Mouse (Mus musculus): ENCODE data around the gene Mettl14. TPM values are rescaled to one million over a fixed set of nuclear protein-coding genes. Genes with fewer than 3 reads are reported as not detected.
"Not testable (repeated sequence)": the region's sequence is repeated elsewhere in the genome, so short reads cannot be mapped to it uniquely, and the experiment has no call there.

The Mettl14 gene
- total RNA-seq (2021) = 10 to 100 TPM; 14.8 to 15.8 TPM
- long read RNA-seq, experiment 1, transcript Mettl14-201 (11 exons, 2,741 nt) = major isoform, 6 of 12 reads
- long read RNA-seq, experiment 1, partial matches to known transcripts = 3 of 12 reads
- long read RNA-seq, experiment 1, other reads (novel, unspliced or antisense) = 3 of 12 reads
- long read RNA-seq, experiment 2, transcript Mettl14-201 (11 exons, 2,741 nt) = major isoform, 6 of 9 reads
- long read RNA-seq, experiment 2, partial matches to known transcripts = 0 of 9 reads
- long read RNA-seq, experiment 2, other reads (novel, unspliced or antisense) = 3 of 9 reads

DNA sequence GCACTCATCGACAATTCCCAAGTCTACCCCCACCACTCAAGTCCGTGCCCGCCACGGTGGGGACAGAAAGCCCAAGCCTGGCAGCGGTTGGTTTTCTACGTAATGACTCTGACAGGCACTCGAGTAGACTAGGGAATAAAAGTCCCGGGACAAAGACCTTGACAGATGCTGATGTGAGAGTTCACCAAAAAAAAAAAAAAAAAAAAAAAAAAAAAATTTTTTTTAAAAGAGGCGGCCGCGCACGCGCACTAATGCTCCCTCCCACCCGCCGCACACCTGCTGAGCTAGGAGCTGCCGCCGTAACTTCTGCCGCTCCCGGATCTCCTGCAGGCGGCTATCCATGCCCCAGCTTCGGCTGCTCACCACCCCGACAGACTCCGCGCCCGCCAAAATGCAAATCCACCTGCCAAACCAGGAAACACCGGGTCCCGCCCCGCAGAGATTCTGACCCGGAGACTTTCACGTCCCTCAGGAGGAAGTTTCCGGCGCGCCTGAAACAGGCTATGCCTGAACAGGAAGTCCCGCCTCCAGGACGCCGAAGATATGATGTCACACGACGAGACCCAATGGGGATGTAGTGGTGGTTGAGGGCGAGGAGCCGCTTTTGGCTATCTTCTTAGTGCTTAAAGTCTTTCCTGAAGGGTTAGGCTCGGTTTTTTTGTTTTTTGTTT lies at the start of gene Mettl14:
TSS of gene Mettl14 (minus strand) at position 623 of the 671 bp plus-strand sequence.
- peak; percentile 96 to 98 for DNase-seq

DNA sequence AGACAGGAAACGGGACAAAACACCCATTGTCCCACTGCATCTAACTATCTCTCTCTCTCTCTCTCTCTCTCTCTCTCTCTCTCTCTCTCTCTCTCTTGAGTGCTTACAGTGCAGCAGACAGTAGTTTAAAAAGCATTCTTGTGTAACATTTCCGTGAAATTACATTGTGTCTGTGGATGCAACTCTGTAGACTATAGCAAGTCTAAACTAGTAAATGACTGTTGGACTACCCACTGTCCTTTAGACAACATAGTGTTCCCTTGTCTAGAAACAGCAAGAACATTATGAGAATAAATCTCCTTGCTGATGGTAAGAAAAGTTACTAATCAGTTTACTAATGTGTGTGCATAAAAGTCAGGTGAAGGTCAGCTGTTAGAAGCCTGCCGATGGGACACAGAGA lies 47.5 kb upstream of the Mettl14 start:
- no peak for DNase-seq

DNA sequence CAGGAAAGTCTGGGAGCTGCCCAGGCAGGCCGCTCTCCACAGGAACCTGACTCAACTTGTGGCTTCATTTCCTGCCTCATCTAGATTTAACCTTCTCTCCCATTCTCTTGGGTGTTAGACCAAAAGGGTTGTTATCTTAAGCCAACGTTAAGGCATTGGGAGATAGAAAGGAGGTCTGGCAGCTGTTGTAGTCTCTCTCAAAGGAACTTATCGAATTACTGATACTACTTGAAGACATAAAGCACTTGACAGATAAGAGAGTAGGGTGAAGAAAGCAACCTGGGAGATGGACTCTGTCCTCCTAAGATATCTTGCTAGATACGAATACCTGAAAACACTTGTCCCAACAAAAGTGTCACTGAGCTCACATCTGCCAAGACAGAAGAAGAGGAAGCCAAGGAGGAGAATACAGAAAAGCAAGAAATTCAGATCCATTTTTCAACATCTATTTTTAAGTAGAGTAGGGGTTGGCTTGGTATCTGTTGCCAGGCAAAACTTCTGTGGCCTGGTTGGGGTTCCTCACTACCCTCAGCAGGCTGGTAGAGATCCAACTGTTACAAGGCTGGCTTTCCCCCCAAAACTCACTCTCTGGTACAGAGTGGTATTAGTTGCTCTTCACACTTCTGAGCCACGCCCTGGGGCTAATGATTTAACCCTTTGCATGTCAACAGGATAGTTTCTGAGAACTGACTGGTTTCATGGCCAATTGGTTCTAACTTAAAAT lies 46.2 kb upstream of the Mettl14 start:
- DNase-seq = no peak

DNA sequence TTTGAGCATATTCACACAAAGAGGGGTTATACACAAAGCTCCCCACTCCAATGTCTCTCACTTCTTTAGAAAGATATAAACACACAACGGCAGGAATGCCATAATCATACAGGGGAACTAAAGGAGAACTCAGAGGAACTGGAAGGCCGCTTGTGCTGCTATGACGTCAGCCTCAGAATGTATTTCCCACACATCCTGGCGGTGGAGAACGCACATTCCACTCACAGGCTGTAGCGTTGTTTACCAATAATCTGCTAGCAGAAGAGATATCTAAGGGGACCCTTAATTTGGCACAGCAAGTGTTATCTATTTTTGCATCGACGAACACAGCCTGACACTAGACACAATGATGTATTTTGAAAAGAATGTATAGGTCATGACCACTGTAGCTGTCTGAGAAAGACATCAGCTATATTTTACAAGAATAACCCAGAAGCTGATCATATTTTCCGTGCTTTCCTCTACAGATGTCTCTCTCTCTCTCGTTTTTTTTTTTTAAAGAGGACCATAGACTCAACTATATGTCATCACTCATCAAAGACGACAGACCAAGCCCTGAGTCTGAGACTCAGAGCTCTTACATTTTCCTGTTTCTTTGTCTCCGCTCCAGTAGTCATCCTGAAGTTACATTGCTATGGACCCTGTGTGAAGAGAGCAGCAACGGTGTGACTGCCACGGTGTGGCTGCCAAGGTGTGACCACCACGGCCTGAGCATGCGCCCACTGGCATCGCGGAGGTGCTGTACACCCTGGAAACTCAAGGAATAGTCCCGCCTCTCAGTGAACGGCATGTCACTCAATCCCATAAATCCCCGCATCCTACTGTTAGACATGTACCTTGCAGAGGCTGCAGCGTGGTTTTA lies 43.9 kb upstream of the Mettl14 start:
- no peak for DNase-seq

DNA sequence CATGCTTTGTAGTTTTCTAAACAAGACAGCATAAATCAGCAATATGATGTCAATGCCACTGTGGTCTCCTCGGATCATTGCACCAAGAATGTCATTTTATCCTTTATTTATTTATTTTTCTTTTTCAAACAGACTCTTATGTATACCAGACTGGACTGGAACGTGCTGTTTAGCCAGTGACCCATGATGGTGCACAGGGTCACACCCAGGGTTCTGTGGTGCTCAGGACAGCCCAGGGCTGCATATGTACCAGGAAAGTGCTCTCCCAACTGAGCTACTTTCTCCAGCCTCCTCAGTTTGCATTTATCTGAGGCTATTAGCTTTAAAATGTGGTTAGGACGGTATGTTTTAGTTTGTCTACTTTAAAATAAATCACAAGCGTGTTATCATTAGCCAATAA lies 42.1 kb upstream of the Mettl14 start:
- DNase-seq = no peak

DNA sequence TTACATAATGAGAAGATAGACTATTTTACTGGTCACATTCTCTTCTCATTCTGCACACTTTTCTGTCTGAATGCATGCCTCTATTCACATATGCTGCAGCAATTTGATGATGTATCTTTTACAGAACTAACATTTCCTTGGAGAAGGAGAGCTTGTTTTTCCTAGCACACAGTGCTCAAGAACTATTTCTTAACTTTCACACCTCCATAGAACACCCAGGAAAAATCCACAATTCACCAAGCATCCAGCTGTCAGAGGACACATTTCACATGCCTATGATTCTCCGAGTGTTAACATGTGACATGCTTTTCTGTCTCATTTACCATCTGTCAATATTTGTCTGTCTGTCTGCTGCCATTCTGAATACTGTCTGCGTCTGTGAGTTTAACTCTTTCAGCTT lies 39.7 kb upstream of the Mettl14 start:
- no peak for DNase-seq

DNA sequence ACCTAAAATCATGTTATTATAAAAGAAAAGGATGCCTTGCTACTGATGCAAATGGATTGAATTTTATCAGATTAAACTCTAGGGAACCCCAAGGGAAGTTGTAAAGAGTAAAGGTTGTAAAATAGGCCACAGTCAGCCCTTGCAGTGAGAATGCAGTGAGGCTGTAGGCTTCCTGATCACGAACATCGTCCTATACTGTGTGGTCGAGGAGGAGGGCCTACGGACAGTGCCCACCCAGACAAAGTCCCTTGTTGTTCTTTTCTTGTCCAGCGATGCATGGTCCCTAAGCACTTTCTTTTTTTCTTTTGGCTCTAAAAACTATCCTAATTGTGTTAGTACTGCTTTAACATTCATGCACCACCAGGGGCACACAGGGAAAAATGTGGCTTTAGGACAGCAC lies 27.3 kb upstream of the Mettl14 start:
- no peak for DNase-seq

DNA sequence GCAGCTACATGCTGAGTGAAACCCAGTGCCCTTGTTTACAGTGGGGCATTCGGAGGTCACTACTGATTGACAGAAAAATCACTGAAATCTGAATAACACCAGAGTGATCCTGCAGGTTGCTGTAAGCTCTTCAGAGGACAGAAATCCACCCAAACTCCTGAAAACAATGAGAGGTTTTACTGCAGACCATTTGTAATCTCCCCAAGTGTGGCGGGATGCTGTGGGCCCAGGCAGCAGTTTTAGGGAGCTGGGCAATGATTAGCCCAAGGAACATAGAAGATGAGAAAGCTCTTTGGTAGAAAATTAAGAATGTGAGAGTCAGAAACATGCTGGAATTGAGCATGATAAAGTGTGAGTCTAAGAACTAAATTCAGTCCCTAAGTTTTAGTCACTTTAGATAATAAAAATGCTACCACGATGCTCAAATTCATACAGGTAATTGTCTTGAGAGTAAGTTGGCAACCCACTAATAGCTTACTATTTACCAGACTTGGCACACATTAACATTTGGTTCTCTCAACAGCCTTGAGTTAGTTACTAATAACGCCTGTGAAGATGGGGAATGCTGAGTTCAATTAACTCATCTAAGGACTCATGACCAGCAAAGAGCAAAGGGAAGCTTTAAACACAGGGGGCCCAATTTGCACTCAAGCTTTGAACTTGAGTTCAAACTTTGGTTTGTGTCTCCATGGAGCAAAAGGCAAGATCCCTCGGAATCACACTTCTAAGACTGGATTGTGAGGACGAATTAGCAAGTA lies 26.1 kb upstream of the Mettl14 start:
- DNase-seq = no peak

DNA sequence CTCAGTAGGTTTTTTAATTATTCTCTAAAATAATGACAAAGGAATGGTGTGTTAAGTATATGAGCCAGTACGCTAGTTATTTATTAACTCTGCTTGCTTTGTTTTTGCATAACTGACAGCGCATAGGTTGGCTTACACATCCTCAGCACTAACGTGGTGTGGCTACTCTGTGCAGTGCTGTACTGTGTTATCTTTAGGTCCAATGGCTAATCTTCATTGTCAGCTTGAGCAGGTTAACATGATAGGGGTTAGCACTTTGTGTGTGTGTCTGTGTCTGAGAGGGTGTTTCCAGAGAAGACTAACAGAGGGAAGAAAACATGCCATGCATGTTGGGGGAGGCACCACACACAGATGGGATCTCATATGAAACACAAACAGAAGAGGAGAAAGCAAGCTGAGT lies 19.0 kb upstream of the Mettl14 start:
- no peak for DNase-seq

DNA sequence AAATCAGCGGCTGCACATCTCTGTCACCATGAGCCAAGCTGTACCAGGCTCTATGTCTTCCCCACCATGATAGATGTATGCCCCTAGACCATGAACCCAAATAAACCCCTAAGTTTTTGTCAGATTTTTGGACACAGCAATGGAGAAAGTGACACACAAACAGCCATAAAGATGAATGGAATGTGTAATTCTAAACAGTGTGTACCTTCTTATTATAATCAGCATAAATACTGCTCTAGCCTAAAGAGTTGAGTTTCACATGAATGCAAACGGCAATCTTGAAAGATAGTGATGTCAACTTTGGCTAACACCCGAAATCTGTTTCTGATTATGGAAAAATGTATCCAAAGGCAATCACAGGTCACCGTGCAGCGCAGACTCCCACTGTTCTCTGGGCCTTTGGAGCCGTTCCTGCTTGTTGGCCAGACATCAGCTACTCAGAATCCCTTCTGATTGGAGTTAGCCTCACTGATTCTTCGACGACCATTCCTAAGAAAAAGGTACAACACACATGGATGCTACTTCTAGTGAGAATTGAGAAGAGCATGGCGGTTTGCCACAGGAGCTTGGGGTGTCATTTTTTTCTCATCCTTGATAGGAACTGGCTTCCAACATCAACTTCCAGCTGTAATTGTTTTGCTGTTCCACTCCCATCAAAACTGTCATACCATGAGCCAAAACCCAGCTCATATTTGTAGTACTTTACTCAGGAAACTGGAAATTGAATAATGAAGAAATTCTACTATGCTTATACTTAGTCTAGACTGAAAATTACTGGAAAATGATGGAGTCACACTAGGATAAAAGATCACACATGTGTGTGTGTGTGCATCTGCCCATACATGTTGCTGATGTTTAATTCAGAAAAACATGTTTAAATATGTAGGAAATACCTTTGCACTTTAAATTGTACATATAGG lies 11.9 kb upstream of the Mettl14 start:
- DNase-seq = no peak

DNA sequence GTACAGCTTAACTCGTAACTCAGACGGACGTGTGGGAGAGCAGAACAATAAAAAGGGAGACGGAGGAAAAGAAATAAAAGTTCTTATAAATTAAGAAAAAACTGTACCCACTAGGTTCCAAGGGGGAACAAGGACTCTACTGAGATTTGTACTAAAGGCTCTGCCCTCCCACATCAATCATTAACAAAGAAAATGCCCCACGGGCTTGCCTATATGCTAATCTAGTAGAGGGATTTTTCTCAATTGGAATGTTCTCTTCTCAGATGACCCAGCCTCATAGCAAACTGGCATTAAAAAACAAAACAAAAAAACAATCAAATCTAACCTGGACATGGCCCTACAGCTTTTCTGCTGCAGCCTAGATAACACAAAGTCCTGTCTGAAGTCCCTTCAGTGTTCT lies 9.7 kb upstream of the Mettl14 start:
- DNase-seq = no peak

DNA sequence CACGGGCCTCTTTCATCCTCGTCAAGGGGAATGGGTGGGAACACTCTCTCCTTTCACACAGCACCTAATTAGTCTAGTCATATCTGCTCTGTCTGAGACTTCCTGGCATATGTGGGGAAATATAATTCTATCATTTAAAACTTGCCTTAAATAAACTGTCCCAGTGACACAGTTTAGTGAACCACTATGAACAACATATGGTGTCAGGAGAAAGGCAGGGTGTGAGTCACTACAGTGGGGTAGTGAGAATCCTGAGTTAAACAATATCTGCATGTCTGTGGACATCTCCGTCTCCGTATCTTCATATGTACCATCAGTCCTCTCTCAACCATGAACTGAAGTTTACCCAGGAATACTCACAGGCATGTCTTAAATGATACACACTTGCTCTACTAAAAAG lies 5.3 kb upstream of the Mettl14 start:
- DNase-seq = no peak

DNA sequence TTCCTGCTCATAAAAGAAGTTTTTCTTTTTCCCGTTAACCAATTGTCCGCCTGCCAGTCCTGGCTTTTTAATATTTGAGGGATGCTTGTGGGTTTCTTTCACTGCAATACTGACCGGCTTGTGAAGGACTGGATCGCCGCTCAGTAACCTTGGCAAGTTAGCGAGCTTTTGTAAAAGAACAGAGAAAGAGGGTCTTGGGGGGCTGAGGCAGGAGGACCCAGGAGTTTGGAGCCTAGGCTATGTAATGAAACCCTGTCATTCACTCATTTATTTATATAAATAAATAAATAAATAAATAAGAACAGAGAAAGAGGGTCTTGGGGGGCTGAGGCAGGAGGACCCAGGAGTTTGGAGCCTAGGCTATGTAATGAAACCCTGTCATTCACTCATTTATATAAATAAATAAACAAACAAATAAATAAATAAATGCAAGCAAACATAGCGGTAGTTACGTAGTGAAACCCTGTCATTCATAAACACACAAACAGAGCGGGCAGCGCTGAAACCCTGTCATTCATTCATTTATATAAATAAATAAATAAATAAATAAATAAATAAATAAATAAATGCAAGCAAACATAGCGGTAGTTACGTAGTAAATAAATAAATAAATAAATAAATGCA lies 361 bp upstream of the Mettl14 start:
- DNase-seq = not testable (repeated sequence)

DNA sequence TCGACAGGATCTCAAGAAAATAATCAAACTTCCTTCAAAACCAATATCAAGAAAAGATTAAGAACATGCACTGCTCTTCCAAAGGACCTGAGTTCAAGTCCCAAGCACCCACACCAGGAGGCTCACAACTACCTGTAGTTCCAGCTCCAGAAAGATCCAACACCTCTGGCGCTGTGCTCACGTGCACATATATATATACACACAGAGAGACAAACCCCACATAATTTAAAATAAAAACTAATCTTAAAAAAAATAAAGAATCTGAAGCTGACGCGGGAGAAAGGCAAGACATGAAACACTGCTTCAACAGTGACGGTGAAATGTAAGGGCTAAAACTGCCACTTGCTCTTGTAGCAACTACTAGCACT lies 806 bp downstream of the Mettl14 start:
- no peak for DNase-seq

DNA sequence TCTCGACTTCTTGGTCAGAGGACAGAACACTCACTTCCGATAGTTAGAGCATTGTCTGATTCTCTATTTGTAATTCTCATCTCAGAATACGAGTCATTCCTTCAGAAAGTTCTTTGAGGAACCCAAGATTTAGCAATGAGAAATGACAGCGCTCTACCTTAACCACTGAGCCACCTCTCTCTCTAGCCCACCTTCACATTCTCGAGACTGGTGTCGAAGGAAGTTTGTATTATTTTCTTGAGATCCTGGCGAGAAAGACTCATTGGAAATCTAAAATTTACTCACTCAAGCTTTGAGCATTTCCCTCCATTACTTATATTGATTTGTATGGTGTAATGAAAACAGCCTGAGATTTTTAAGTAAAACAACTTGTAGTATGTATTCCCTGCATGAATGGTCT lies 1.5 kb downstream of the Mettl14 start:
- DNase-seq = no peak

DNA sequence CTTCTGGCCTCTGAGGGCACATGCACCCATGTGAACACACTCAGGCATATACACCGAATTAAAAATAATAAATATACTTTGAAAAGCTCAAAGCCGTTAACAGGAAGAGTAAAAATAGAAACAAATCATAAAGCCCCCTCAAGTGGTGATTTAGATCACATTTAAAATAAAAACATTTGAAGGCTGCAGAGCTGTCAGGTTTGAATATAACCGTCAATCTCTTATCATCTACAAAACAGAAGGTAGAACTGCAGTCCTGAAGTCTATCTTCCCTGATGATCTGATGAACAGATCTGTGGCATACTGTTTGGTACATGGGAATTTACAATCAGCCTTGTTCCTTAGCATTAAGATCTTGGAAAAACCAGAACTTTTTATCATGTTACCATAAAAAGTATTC lies 9.3 kb downstream of the Mettl14 start:
- DNase-seq = no peak

DNA sequence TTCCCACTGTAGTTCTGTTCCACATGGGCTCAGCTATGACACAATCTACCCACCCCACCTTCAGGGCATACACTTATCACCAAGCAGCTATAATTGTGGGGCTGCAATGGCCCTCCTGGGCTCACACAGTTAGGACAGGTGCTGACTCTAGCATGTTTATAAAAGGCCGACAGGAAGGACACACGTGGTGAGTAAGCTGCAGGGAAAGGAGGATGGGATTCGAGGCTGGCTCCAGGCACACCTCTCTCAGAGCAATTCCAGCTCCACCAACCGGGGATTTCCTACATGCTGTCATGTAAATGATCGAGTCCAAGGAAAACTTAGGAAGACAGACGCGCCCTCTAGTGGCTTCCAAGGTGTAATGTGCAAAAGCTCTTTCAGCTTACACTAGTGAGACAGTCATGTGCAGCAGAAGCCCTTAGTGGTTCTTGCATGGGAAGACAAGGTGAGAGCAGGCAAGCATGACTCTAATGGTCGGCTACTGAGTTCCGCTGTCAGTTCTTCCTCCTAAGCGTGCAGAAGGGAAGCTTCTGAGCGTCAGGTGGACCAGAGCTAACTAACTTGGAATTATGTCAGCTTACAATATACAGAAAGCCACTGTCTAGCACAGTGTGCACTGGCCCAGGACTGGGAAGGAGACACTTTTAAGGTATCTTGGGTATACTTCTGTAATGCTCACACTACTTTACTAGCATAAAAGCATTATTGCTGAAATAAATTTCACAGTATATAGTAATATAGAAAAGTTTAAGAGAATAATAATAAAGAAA lies 14.0 kb downstream of the Mettl14 start:
- DNase-seq = peak; percentile 68 to 70

DNA sequence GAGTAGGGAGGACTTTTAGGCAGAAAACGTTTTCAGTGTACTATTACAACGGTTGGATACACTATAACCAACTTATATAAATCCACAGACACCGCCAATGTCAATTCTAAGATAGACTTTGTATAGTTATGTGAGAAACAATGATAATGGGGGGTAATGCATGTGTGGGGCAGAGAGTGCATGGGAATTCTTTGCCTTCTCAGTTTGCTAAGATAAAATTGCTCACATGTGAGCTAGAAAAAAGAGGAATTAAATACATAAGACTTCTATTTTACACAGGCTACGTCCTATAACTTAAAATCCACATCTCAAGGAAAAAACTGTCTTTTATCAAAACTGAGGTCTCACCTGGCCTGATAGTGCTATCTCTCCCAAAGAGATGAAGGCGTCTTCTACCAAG lies 15.0 kb downstream of the Mettl14 start:
- DNase-seq = no peak

DNA sequence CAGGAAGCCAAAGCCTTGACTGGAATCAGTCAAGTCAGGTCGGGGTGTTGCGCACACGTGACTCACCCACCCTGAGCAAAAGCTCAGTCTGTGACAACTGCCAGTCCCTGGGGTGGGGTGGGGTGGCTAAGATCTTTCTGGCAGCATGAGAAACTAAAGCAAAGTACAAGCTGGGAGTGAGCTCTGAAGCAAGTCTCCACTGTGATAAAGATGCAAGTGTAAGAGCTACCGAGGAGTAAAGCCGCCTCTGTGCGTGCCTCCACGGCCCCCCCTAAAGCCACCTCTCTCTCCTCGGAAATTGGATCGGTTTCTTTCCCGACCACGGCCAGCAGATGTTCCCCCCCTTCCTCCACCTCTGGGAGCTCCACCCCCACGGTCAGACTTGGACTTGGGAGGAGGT lies 16.7 kb downstream of the Mettl14 start:
- peak in 1 of 2 experiments; percentile 12 for DNase-seq
